Mouse (Mus musculus): ENCODE results near the gene Psg17. TPM values are rescaled to one million over a fixed set of nuclear protein-coding genes. Genes with fewer than 3 reads are reported as not detected.

Gene Psg17
- total RNA-seq, 2 experiments from 2014 or later: not detected

Other genes starting within 250 kb of the Psg17 start
- not detected for gene Psg23, start 205.1 kb downstream of the Psg17 start, total RNA-seq (2021)
- gene Psg21, start 164.9 kb downstream of the Psg17 start, total RNA-seq (2021): not detected
- gene Psg20, start 135.4 kb downstream of the Psg17 start, total RNA-seq (2021): not detected
- gene Psg22, start 103.5 kb downstream of the Psg17 start, total RNA-seq (2021): not detected
- not detected for gene Psg19, start 23.1 kb downstream of the Psg17 start, total RNA-seq (2021)
- gene Mill2, start 18.4 kb upstream of the Psg17 start, total RNA-seq (2021): 1 to 10 TPM; 5.1 to 5.5 TPM
- 1 to 10 TPM; 2.0 to 2.8 TPM for gene Pglyrp1, start 49.7 kb upstream of the Psg17 start, total RNA-seq (2021)
- gene Ccdc61, start 88.8 kb upstream of the Psg17 start, total RNA-seq (2021): 10 to 100 TPM in 1 of 2 experiments, 1 to 10 TPM in 1; 9.5 to 11.5 TPM
- gene Nova2, start 104.3 kb upstream of the Psg17 start, total RNA-seq (2021): 10 to 100 TPM in 1 of 2 experiments, 1 to 10 TPM in 1; 9.9 to 10.1 TPM
- gene Nanos2, start 165.8 kb upstream of the Psg17 start, total RNA-seq (2021): not detected
- gene Mypop, start 169.6 kb upstream of the Psg17 start, total RNA-seq (2021): 1 to 10 TPM; 1.7 to 2.4 TPM
- gene Irf2bp1, start 182.4 kb upstream of the Psg17 start, total RNA-seq (2021): 10 to 100 TPM; 24.5 to 29.5 TPM
- gene Foxa3, start 201.9 kb upstream of the Psg17 start, total RNA-seq (2021): not detected
- gene Sympk, start 202.8 kb upstream of the Psg17 start, total RNA-seq (2021): 10 to 100 TPM; 58.3 to 60.9 TPM
- not detected for gene Rsph6a, start 233.1 kb upstream of the Psg17 start, total RNA-seq (2021)